Mouse (Mus musculus) midbrain, embryonic 14.5 days (tissue): ENCODE results near the gene Slc39a8. TPM values are rescaled to one million over a fixed set of nuclear protein-coding genes. Genes with fewer than 3 reads are reported as not detected.

Experiments used
- ATAC-seq: fragments of 200-750 bp; cut with Nextera tagmentation; 2 replicates; pipeline ENCODE4 v1.8.0; 2017; ENCODE audit warnings: moderate number of reproducible peaks, moderate library complexity; ENCODE audit not compliant: low FRiP score, low TSS enrichment
- DNase-seq: peaks from one replicate; pipeline ENCODE4 v3.0.0-alpha.2; 2015
- H3K27ac ChIP-seq: fragments of 300-500 bp; sonication (generic); replicated peaks from 2 replicates; pipeline ENCODE4 v1.5.1; 2014; ENCODE audit warnings: mild to moderate bottlenecking, low read depth, low read length, moderate library complexity
- H3K27me3 ChIP-seq: fragments of 300-500 bp; sonication (generic); 2 replicates; pipeline ENCODE4 v1.6.1; 2014; ENCODE audit warnings: low read length, control low read depth, mixed read lengths; ENCODE audit not compliant: control insufficient read depth, insufficient read depth
- H3K36me3 ChIP-seq: fragments of 300-500 bp; sonication (generic); 2 replicates; pipeline ENCODE4 v1.6.1; 2014; ENCODE audit warnings: low read length, control low read depth; ENCODE audit not compliant: control insufficient read depth, insufficient read depth
- H3K4me1 ChIP-seq: fragments of 300-500 bp; sonication (generic); 2 replicates; pipeline ENCODE4 v1.6.1; 2014; ENCODE audit warnings: mild to moderate bottlenecking, antibody characterized with exemption, low read length, control low read depth; ENCODE audit not compliant: control insufficient read depth, insufficient read depth
- H3K4me2 ChIP-seq: fragments of 300-500 bp; sonication (generic); 2 replicates; pipeline ENCODE4 v1.6.1; 2014; ENCODE audit warnings: mild to moderate bottlenecking, low read length, moderate library complexity
- H3K4me3 ChIP-seq: fragments of 300-500 bp; sonication (generic); replicated peaks from 2 replicates; pipeline ENCODE4 v1.5.1; 2014; ENCODE audit warnings: low read depth, low read length
- H3K9ac ChIP-seq: fragments of 300-500 bp; sonication (generic); replicated peaks from 2 replicates; pipeline ENCODE4 v1.6.1; 2014; ENCODE audit warnings: mild to moderate bottlenecking, low read length, moderate library complexity
- H3K9me3 ChIP-seq: fragments of 300-500 bp; sonication (generic); 2 replicates; pipeline ENCODE4 v1.6.1; 2016; ENCODE audit warnings: low read length, control low read depth, mixed read lengths; ENCODE audit not compliant: control insufficient read depth
- WGBS: fragments of 180-500 bp; shearing (Covaris S2); extraction: QIAGEN DNeasy Blood & Tissue Kit; methylation state at CpG from one replicate; pipeline ENCODE4 v1.1.7; 2014; 5-methylcytosine and 5-hydroxymethylcytosine counted together
- polyA plus RNA-seq: library from polyadenylated mRNA; unstranded; fragments of >200 nt; fragmentation: Nextera tagmentation; extraction: Ambion mirVana; gene quantifications from 2 replicates; pipeline ENCODE4 v1.2.1, GENCODE M21; 2014

Gene Slc39a8
- polyA plus RNA-seq, 1 experiment from 2014 or later: 12.3 TPM

GRCm38 (mm10) chr3:135854298-135854984 lies 29.4 kb downstream of the Slc39a8 start:
- Histone ChIP-seq H3K9ac (no peak overlapping the region), H3K36me3 (no peaks in the 10 kb centered on the region), H3K9me3 (no peaks in the 10 kb centered on the region), H3K27ac (no peak overlapping the region), H3K4me2 (no peak overlapping the region), H3K4me3 (no peak overlapping the region), H3K4me1 (peaks cover 8% of the 10 kb centered on the region), H3K27me3 (no peaks in the 10 kb centered on the region)
- ATAC-seq: no peak
- WGBS: 87% methylated on average over 14 of the region's 14 CpGs
- no peak for DNase-seq

GRCm38 (mm10) chr3:135854985-135855340 lies 29.9 kb downstream of the Slc39a8 start:
- Histone ChIP-seq H3K9ac (no peak overlapping the region), H3K36me3 (no peaks in the 10 kb centered on the region), H3K4me3 (no peak overlapping the region), H3K4me1 (peaks cover 8% of the 10 kb centered on the region), H3K4me2 (no peak overlapping the region), H3K27me3 (no peaks in the 10 kb centered on the region), H3K9me3 (no peaks in the 10 kb centered on the region), H3K27ac (no peak overlapping the region)
- DNase-seq (no peak), ATAC-seq (no peak)
- WGBS: 78% methylated on average over 6 of the region's 6 CpGs

GRCm38 (mm10) chr3:135856303-135856702 lies 31.2 kb downstream of the Slc39a8 start:
- H3K9me3 ChIP-seq: no peaks in the 10 kb centered on the region
- DNase-seq (peak; percentile 37), ATAC-seq (no peak)
- no peaks in the 10 kb centered on the region for H3K27me3 ChIP-seq
- H3K4me3 ChIP-seq: no peak overlapping the region
- no peaks in the 10 kb centered on the region for H3K36me3 ChIP-seq
- WGBS: 5% methylated on average over 1 of the region's 1 CpGs
- H3K9ac ChIP-seq: no peak overlapping the region
- no peak overlapping the region for H3K4me2 ChIP-seq
- no peak overlapping the region for H3K27ac ChIP-seq
- H3K4me1 ChIP-seq: peaks cover 8% of the 10 kb centered on the region

GRCm38 (mm10) chr3:135857134-135857533 lies 32.1 kb downstream of the Slc39a8 start:
- peaks cover 8% of the 10 kb centered on the region for H3K4me1 ChIP-seq
- H3K27me3 ChIP-seq: no peaks in the 10 kb centered on the region
- WGBS: 17% methylated on average over 5 of the region's 5 CpGs
- no peak overlapping the region for H3K9ac ChIP-seq
- DNase-seq: no peak
- H3K36me3 ChIP-seq: no peaks in the 10 kb centered on the region
- H3K4me3 ChIP-seq: no peak overlapping the region
- H3K4me2 ChIP-seq: no peak overlapping the region
- no peaks in the 10 kb centered on the region for H3K9me3 ChIP-seq
- H3K27ac ChIP-seq: no peak overlapping the region
- no peak for ATAC-seq

- ATAC-seq (no peak), DNase-seq (no peak)
- Histone ChIP-seq H3K4me1 (peaks cover 8% of the 10 kb centered on the region), H3K9ac (no peak overlapping the region), H3K27me3 (no peaks in the 10 kb centered on the region), H3K4me2 (no peak overlapping the region), H3K27ac (no peak overlapping the region), H3K36me3 (no peaks in the 10 kb centered on the region), H3K9me3 (no peaks in the 10 kb centered on the region), H3K4me3 (no peak overlapping the region)
- 87% methylated on average over 5 of the region's 5 CpGs for WGBS
Observed at GRCm38 (mm10) chr3:135859431-135859830, 34.4 kb downstream of the Slc39a8 start.

GRCm38 (mm10) chr3:135862804-135863203 lies 37.7 kb downstream of the Slc39a8 start:
- DNase-seq: peak; percentile 83
- Histone ChIP-seq H3K4me2 (no peak overlapping the region), H3K27ac (no peak overlapping the region), H3K4me3 (no peak overlapping the region), H3K9me3 (no peaks in the 10 kb centered on the region), H3K27me3 (no peaks in the 10 kb centered on the region), H3K36me3 (no peaks in the 10 kb centered on the region), H3K9ac (no peak overlapping the region), H3K4me1 (no peaks in the 10 kb centered on the region)
- ATAC-seq: peak; percentile 53; the same call in 1 of the 2 replicates
- 54% methylated on average over 9 of the region's 9 CpGs for WGBS

GRCm38 (mm10) chr3:135869041-135869440 lies 44.0 kb downstream of the Slc39a8 start:
- H3K27ac ChIP-seq: no peak overlapping the region
- WGBS: 58% methylated on average over 4 of the region's 4 CpGs
- ATAC-seq: no peak
- no peak for DNase-seq
- H3K4me3 ChIP-seq: no peak overlapping the region
- no peak overlapping the region for H3K4me2 ChIP-seq
- H3K9ac ChIP-seq: no peak overlapping the region
- no peaks in the 10 kb centered on the region for H3K36me3 ChIP-seq
- H3K4me1 ChIP-seq: no peaks in the 10 kb centered on the region
- H3K9me3 ChIP-seq: no peaks in the 10 kb centered on the region
- no peaks in the 10 kb centered on the region for H3K27me3 ChIP-seq

- Histone ChIP-seq H3K4me1 (no peaks in the 10 kb centered on the region), H3K4me3 (no peak overlapping the region), H3K9ac (no peak overlapping the region), H3K36me3 (no peaks in the 10 kb centered on the region), H3K27ac (no peak overlapping the region), H3K27me3 (no peaks in the 10 kb centered on the region), H3K4me2 (no peak overlapping the region), H3K9me3 (no peaks in the 10 kb centered on the region)
- DNase-seq (no peak), ATAC-seq (no peak)
- 89% methylated on average over 5 of the region's 5 CpGs for WGBS
Observed at GRCm38 (mm10) chr3:135872325-135872724, 47.2 kb downstream of the Slc39a8 start.

GRCm38 (mm10) chr3:135873596-135873995 lies 48.5 kb downstream of the Slc39a8 start:
- H3K36me3 ChIP-seq: no peaks in the 10 kb centered on the region
- ATAC-seq (no peak), DNase-seq (no peak)
- H3K4me2 ChIP-seq: no peak overlapping the region
- no peak overlapping the region for H3K9ac ChIP-seq
- H3K27me3 ChIP-seq: no peaks in the 10 kb centered on the region
- WGBS: 82% methylated on average over 3 of the region's 3 CpGs
- no peaks in the 10 kb centered on the region for H3K9me3 ChIP-seq
- H3K27ac ChIP-seq: no peak overlapping the region
- H3K4me3 ChIP-seq: no peak overlapping the region
- no peaks in the 10 kb centered on the region for H3K4me1 ChIP-seq
